Mouse (Mus musculus) cerebellum, adult 2 months (tissue): ENCODE measurements around the gene Thap3.
A peak's percentile ranks its signal among the peaks of the same experiment; 100 is the strongest.

ENCODE experiments used
- CTCF ChIP-seq: fragments of 200-500 bp; IDR thresholded peaks from 2 replicates; pipeline ENCODE4 v1.5.1; 2011; ENCODE audit warnings: low read depth, mild to moderate bottlenecking, control low read depth, low read length, moderate library complexity, borderline replicate concordance; ENCODE audit not compliant: insufficient read depth
- POLR2A ChIP-seq: fragments of 200-500 bp; IDR thresholded peaks from 2 replicates; pipeline ENCODE4 v1.6.1; 2011; ENCODE audit warnings: low read length, control low read depth, borderline replicate concordance; ENCODE audit not compliant: insufficient read depth

GRCm38 (mm10) chr4:152009076-152010051 is 20.6 kb upstream of the Thap3 start:
- TF ChIP-seq CTCF (no peak), POLR2A (0 out of 2 replicates have a peak, but pooled peaks have one; percentile 10)
